Mouse (Mus musculus) retina, embryonic 14.5 days (tissue): ENCODE measurements around the gene Scamp1.
A peak's percentile ranks its signal among the peaks of the same experiment; 100 is the strongest.

ENCODE experiments used
- DNase-seq: peaks from one replicate; pipeline ENCODE4 v3.0.0-alpha.2; 2015; ENCODE audit warnings: low spot score

Scamp1 gene

DNA sequence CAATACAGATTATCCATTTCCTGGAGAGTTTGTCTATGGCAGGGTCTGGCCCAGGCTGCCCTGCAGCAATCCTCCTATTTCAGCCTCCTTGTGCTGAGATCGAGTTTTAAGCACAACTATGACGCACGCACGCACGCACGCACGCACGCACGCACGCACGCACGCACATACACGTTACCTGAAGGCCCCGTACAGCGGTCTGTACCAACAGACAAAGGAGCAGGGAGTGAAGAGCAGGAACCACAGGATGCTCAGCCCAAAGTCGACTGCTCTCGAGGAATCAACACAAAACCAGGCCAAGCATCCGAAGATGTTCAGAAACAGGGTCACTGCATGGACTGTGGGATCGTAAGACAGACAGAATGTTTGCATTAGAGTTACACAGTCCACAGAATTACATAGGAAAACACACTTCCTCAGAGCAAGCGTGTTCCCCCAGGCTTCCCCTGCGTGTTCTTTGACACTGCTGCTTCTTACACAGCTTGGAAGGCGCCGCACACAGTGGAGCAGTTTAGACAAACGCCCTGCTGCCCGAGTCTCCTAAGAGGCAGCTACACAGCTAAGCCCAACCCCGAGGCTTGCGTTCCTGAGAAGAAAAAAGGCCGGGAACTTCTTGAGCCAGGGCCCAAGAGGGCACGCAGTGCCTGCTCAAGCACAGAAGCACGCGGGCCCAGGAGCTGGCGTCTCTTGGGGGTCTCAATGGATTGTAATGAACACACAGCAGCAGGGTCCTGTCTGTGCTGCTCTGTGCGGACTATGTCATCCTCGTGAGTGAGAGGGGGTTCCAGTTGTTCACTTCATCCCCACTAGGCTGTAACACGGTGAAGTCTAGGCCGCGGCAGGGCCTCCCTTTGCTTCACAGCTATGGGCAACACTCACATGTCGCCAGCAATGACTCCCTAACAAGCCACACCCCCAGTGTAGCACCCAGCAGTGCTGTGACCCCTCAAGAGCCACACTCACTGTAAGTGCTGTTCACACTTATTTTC is 60.6 kb downstream of the Scamp1 start:
- no peak for DNase-seq

DNA sequence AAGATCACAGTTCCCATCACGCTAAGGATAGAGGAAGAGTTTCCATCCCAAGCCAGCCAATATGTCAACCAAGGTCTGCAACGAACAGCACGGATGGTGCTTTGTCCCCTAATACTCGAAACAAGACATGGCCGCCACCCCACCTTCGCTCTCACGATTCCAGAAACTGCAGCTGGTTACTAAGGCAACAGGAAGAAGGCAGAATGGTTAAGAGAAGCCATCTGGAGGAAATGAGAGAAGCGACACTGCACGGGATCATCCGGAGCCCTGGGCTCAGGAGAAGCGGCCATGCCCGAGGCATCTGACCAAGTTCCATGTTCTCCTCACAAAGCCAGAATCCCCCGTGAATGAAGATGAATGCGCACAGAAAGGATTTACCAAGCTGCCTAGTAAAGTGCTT is 62.0 kb downstream of the Scamp1 start:
- DNase-seq: no peak

DNA sequence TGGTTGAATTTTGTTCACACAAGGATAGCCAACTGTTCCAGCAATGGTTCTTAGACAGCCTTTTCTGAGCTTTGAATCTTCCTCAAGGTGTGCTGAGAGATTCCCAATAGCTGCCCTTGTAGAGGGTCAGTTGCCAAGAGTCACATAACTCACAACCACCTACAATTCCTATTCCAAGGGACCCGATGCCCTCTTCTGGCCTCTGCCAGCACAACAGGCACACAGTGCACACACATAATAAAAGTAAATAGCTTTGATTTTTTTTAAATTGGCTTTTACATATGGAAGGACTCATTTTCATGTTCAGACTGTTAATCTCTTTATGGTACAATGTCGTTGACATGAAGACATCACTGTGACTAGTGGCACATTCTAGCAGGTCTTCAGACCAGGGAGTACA is 72.9 kb downstream of the Scamp1 start:
- no peak for DNase-seq

DNA sequence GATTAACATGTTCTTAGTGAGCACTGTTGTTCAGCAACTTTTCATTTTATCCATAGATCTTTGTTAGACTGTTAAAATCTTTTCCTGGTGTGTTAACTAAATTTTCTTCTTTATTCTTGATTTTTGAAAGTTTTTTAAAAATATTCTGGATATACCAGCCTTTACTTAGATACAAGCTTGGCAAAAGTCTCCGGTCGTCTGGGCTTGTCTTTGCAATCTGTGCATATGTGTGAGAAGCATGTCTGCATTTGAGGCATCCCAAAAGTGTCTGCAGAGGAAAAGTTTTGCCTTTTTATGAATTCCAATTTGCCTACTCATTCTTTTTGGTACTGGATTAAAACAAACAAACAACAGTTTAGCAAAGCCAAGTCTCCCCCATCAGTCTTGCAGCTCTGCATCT is 73.5 kb downstream of the Scamp1 start:
- no peak for DNase-seq

DNA sequence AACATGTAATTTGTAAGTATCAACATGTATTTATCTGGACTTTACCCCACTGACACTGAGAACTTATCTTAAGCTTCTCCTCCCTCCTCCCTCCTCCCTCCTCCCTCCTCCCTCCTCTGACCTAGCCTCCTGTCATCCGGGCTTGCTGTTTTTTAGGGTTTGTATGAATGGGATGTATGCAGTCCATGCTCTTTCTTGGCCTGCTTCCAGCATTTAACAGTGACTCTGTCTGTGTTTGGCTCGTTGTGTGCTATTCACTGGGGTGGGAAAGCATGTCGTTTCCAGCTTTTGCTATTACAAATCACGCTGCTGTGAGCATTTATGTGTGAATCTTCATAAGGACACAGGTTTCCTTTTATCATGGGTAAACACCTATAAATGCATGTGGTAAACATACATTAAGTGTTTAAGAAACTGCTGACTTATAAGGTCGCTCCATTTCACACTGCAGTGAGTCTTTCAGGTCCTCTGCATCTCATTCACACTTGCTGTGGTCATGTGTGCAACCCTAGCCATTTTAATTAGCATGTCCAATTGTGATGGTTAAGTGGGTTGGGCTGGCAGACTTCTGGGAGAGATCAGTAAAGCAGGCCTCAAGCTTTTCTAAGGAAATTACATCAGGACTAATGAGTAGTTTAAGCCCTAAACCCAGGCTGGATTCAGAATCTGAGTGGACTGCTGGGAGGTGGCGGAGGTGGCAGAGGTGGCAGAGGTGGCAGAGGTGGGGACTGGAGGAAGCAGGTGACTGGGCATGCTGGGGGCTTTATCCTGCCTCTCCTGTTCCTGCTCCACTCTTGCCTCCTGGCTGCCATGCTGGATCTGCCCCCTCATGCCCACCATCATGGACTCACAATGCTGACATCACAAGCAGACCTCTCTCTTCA is 74.2 kb downstream of the Scamp1 start:
- no peak for DNase-seq

DNA sequence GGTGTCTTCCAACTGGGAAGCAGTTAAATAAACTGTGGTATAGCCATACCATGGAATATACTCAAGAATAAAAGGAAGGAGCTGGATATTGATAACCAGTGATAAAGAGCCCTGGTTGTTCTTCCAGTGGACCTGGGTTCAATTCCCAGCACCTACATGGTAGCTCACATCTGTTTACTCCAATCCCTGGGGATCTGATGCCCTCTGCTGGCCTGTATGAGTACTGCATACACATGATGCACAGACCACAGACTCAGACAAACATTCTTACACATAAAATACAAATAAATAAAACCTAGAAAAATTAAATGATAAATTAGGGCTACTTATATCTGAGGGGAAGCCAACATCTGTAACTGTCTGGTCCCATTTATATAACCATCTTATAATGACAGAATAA is 76.8 kb downstream of the Scamp1 start:
- no peak for DNase-seq

DNA sequence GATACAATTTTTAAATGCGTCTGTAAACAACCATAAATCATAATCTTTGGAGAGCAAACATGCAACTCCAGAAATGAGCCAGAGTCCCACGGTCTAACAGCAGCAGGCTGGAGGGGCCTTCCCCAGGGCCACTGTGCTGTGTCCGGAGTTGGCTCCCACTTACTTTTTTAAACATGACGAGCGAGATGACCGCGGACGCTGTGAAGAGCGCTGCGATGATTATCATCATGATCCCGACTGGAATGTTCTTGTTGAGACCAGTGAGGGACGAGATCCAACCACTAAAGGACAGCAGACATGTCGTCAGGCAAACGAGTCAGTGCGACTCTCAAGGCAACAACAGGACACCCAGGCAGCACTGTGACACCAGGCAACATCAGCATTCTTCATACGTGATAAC is 77.7 kb downstream of the Scamp1 start:
- no peak for DNase-seq

DNA sequence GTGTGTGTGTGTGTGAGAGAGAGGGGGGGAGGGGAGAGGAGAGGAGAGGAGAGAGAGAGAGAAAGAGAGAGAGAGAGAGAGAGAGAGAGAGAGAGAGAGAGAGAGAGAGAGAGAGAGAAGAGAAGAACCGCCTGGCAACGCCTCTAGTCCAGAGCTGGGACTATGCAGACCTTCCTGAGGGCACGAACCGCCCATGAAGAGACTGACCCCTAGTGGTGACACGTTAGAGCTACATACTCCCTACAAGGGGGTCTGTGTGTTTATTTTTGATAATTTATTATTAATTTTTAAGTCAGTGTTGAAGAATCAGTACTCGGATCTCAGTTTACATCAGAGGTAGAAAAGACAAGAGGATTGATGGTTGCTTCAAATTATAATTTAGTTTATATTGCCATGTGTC is 80.4 kb downstream of the Scamp1 start:
- DNase-seq: peak; percentile 78

DNA sequence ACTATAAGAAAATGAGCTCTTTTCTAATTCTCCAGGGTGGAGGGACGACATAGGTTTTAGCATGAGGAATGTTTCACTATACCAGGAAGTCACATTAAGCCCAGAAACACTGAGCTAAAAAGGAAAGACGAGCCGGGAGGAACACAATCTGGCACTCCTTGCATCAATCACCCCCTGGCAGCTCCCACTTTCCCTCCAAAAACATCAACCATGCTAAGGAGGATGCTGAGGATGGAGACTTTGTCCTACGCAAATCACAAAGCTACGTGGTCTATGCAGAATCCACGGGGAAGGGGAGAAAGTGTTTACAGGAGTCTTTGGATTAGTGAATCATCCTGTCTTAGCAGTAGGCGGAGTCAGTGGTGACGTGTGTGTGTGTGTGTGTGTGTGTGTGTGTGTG is 85.8 kb downstream of the Scamp1 start:
- no peak for DNase-seq

DNA sequence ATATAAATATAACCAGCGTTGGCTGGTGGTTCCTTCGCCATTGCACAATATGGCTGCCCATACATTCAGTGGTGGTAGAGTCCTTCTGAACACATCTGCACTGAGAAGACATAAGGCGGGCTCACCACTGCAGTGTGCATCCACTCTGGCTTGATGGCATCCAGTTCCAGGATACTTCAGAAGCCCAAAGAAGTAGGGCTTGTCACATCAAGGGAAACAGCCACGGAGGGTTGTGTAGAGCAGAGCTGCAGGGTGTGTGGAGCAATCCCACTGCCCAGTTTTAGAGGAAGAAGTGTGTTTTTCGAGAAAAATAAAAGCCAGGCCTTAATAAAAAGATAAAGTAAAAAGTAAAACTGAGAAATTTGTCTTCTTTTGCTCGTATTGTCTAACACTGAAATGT is 87.0 kb downstream of the Scamp1 start:
- DNase-seq: no peak

DNA sequence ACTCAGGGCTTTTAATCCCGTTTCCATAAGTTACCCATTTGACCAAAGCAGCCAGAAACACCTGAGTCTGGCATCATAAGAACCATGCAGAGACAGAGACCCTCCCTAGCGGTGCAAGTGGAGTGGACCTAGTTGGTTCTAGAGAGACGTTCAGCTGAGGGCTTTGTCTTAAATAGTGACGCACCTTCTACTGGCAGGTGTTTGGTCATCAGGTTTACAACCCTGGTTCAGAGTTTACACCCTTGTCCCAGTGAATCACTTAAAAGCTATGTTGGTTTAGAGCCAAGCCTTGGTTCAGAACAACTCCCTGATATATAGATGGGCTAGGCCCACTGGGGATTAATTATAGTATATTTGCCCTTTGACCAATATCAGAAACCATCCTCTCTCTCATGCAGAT is 92.4 kb downstream of the Scamp1 start:
- no peak for DNase-seq

DNA sequence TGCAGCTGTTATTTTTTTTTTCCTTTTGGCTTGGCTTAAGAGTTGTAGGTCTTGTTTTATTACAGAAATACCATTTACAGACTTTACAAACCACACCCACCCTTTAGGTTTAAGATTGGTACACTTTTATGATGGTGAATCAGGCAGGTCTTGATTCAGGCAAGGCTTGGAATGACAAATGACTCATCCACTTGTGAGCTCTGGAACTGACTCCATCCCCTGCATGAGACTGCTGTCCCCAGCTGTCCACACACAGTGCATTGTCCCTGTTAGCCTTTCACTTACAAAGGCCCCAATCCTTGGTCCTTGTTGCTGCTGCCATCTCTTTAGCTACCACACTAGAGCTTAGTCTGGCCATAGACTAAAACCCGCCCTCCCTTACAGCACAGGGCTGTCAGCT is 95.3 kb downstream of the Scamp1 start:
- DNase-seq: no peak

DNA sequence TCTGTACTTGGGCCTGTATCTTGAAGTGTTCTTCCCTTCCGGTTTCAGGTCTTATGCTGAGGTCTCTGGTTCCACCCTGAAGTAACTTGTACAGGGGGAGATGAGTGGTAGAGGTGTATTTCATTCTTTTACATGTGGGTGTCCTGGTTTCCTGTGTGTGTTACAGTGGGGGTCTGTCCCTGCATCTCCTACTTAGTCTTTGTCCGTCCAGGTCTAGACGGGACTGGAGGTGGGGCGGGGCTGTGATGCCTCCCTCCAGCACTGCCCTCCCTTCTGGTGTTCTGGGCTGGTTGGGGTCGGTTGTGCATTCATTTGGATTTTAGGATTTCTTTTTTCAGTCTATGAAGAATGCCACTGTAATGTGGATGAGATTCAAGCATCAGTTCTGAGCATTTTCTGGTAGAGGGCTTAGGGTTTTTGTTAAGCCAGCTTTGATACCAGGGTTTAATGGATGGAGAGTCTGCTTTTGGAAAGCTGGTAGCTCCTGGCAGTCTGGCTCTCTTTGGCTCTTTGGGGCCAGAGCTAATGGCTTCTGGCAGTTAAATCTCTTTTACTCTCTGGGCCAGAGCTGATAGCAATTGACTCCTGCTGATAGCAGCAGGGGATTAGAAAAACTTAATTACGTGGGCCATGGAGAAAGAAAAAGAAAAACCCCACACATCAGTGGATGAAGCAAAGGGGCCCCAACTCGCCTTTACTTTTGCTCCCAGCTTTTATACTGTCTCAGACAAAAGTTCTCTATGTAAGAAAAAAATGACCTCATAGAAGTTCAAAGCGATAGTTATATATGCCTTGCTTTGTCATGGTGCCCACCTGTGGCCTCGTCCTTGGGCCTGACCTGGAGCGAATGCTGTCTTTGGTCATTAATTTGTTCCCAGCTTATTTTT is 97.2 kb downstream of the Scamp1 start:
- DNase-seq: peak; percentile 45

DNA sequence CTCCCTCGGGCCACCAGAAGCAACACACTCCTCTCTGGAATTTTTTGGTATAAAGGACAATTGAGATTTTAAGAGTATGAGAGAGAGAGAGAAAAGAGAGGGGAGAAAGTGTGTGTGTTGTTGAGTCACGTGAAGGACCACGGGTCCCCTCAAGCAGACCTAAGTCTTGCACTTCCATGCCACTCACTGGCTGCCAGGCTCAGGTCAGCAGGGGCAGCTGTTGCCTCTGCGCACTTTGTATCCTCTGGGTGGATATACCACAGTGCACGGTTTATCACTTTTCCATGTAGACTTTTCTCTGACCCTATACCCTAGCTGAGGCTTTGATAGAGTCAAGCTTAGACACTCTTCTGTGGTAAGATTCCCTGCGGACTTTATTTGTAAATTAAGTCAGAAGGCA is 100.0 kb downstream of the Scamp1 start:
- no peak for DNase-seq

DNA sequence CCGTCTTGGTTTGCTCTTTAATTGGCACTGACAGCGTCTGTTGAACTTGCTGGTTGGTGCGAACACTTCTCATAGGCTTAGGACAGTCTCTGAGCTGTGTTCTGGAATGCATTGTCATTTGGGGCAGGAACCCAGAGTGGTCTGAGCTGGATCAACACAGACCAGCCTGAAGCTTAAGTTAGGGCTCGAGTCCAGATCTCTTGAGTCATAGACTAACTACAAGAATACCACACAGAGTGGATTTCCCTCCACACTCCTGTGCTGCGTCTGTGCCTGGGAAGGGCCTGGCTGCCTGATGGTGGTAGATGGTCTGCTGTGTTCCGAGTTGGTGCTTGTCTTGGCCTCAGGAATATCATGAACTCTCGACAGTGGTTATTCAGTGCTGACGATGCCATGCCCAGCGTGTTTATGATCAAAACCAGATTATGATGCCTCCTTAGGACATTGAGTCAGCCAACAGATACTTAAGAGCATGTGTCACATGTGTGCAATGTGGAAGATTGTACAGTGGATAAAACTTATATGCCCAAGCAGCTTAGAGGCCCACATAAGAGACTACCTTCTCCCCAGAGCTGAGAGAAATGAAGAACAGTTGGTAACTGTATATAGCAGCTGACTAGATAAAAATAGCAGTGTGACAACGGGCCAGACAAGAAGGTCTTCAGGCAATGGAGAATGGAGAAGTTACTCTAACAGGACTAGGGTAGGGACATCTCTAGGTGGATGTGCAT is 100.8 kb downstream of the Scamp1 start:
- no peak for DNase-seq

DNA sequence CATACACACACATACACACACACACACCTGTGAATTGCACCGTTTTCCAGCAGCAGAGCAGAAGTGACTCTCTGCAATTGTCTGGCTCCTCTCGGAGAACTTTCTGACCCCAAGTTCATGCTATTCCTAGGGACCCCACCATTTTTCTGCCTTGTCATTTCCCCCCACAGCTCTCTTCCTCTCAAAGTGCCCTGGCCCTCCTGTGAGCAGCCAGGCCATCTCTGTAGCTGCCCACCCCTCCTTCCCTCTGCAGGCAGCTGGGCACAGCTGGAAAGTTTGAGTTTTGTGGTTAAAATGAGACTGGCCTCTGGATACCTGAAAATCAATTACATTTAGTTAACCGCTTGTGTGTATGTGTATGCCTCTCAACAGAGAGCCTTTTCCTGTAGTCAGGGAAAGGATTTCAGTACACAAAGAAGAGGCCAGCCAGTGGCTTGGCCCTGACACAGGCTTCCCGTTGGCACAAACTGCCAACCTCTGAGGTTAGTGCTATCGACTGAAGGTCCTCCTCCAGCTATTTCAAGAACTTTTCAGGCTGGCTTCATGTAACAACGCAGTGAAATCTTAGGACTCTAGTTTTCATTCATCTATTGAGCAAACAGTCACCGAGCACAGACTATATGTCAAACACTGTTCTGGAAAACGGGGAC is 102.2 kb downstream of the Scamp1 start:
- no peak for DNase-seq

DNA sequence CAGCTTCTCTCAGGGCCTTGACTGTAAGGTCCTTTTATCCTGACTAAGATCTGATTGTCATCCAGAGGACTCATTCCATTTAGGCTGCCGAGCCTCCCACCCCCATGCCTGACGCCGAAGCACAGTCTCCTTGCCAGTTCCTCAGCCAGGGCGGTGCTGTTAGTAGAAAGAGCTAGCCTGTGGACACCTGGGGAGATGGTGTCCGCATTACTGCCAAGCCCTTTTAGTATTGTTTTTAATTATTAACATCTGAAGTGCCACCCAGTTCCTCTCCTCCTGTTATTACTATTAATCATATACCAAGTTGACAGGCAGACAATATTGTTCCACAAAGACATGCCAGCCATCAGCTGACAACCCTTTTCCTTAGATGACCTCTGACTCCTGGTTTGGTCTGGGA is 103.6 kb downstream of the Scamp1 start:
- DNase-seq: no peak

DNA sequence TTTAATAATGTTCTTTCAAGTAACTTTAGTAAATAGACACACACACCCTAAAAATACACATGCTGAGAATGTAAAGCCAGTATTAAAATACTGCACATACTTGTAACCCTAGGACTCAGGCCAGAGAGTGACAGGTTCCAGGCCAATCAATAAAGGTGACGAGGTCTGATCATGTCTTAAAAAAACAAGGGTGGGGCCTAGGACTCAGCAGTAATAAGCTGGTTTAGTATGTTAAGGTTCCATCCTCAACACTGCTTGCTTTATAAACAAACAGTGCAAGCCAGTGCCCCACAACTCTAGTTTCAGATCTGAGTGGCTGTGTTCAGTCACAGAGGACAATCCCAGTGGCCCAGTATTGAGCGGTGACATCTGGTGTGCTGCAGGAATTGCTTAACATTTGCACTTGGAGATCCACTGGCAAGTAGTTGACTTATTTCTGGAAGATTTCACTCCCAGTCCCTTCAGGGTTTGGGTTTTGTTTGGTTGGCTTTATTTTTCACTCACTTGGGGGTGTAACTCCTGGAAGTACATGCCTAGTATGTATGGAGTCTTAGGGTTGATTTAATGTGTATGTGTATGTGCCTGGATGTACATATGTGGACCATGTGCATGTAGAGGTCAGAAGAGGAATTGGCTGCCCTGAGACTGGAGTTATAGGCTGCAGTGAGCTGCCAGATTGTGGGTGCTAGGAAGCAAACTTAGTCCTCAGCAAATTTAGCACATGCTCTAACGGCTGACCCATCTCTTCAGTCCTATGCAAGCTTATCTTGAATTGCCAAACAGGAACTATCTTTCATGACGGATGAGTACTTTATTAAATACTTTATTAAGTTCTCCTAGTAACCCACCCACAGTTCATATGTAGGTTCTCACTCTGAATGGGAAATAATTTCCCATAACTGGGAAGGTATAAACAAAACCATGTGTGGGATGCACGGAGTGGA is 104.9 kb downstream of the Scamp1 start:
- DNase-seq: no peak

DNA sequence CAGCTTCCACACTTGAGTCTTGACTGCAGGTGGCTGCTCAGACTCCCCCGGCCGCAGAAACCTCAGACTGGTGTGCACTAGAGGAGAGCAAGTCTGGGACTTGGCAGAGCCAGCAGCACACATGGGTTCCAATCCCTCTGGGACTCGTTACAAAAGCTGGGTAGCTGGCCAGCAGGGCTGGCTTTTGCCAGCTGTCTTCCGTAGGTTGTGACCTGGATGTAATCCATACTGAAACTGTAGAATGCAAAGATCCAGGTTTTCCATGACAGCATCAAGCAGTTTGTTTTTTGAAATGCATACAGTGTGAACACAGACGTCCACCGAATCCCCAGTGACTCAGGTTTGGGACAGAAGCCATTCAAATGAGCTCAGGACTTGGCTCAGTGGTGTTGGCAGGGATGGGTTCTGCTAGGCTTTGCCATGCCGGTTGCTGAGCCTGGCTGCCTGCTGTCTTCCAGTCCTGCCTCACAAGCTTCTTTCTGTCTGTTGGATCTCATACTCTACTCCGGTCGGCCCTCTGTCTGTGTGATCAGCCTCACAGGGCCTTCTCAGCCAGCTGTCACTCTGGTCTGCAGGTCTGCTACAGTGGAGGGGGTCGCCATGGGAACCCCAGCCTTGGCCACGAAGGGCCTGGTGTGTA is 107.1 kb downstream of the Scamp1 start:
- DNase-seq: no peak
